Mouse (Mus musculus): ENCODE data around the gene Slc36a1. TPM values are rescaled to one million over a fixed set of nuclear protein-coding genes. Genes with fewer than 3 reads are reported as not detected.

Slc36a1 gene
- total RNA-seq, 2 experiments from 2014 or later, result 35.5 to 35.6 TPM

- no peak for DNase-seq (ENCODE audit: low spot score in 2 of 2)
Measured at GRCm38 (mm10) chr11:55265647-55266046, 61.5 kb downstream of the Slc36a1 start.

GRCm38 (mm10) chr11:55268580-55268979 lies 64.4 kb downstream of the Slc36a1 start:
- no peak for DNase-seq (ENCODE audit: low spot score in 2 of 2)

GRCm38 (mm10) chr11:55274756-55275155 lies 70.6 kb downstream of the Slc36a1 start:
- no peak for DNase-seq (ENCODE audit: low spot score in 2 of 2)

Other genes starting within 250 kb of the Slc36a1 start
- gene Tnip1, start 241.4 kb upstream of the Slc36a1 start, total RNA-seq (2021), result 10 to 100 TPM; 73.4 to 75.0 TPM
- gene Anxa6, start 170.9 kb upstream of the Slc36a1 start, total RNA-seq (2021), result 100 to 1,000 TPM; 169 to 172 TPM
- gene Ccdc69, start 126.2 kb upstream of the Slc36a1 start, total RNA-seq (2021), result 1 to 10 TPM; 4.9 to 5.0 TPM
- gene Gm2a, start 106.2 kb upstream of the Slc36a1 start, total RNA-seq (2021), result 100 to 1,000 TPM; 114 to 115 TPM
- gene Slc36a3, start 52.6 kb upstream of the Slc36a1 start, total RNA-seq (2021), result not detected
- 10 to 100 TPM; 45.2 to 66.6 TPM for gene Slc36a2, start 19.3 kb upstream of the Slc36a1 start, total RNA-seq (2021)
- under 1 TPM; 0.11 to 0.22 TPM for gene Fat2, start 132.2 kb downstream of the Slc36a1 start, total RNA-seq (2021)
- 1,000 to 10,000 TPM; 2,300 to 2,476 TPM for gene Sparc, start 218.8 kb downstream of the Slc36a1 start, total RNA-seq (2021)

Data from adrenal gland, postnatal 4 days (tissue).